Mouse (Mus musculus): ENCODE data around the gene Sfxn5.

GRCm38 (mm10) chr6:85186033-85186743 is 147.0 kb downstream of the Sfxn5 start:
- no peak for TF ChIP-seq CTCF (IDR thresholded peaks at IDR 0.05)
- TF ChIP-seq EP300 (IDR thresholded peaks at IDR 0.05), result no peak
